Mouse (Mus musculus): ENCODE measurements around the gene Dusp3.
"Not testable (repeated sequence)": the region's sequence is repeated elsewhere in the genome, so short reads cannot be mapped to it uniquely, and the experiment has no call there.

GRCm38 (mm10) chr11:101985450-101985849, 1.4 kb downstream of the Dusp3 start:
- not testable (repeated sequence) for TF ChIP-seq POLR2A (IDR thresholded peaks at IDR 0.05; ENCODE audit: insufficient read depth, low read length); EP300 (IDR thresholded peaks at IDR 0.05; ENCODE audit: insufficient read depth, low read depth, low read length); CTCF (IDR thresholded peaks at IDR 0.05; ENCODE audit: low read depth, low read length)
